Mouse (Mus musculus): ENCODE data around the gene Gm7945.
"Not testable (repeated sequence)": the region's sequence is repeated elsewhere in the genome, so short reads cannot be mapped to it uniquely, and the experiment has no call there.

Gene Gm7945

GRCm38 (mm10) chr14:41386279-41386678 is at the start of gene Gm7945:
Gene Gm7945 (minus strand): TSS chr14:41386379.
- H3K36me3 ChIP-seq (ENCODE audit: control insufficient read depth, insufficient read depth, low read length, poor library complexity, severe bottlenecking); H3K27me3 ChIP-seq (ENCODE audit: control insufficient read depth, insufficient read depth, low read length, poor library complexity, severe bottlenecking); DNase-seq (ENCODE audit: low read depth, low spot score): not testable (repeated sequence)

GRCm38 (mm10) chr14:41425393-41426075 is 39.4 kb upstream of the Gm7945 start:
- not testable (repeated sequence) for H3K36me3 ChIP-seq (ENCODE audit: control insufficient read depth, insufficient read depth, low read length, poor library complexity, severe bottlenecking); DNase-seq (ENCODE audit: low read depth, low spot score); H3K27me3 ChIP-seq (ENCODE audit: control insufficient read depth, insufficient read depth, low read length, poor library complexity, severe bottlenecking)

GRCm38 (mm10) chr14:41424694-41425093 is 38.5 kb upstream of the Gm7945 start:
- H3K27me3 ChIP-seq (ENCODE audit: control insufficient read depth, insufficient read depth, low read length, poor library complexity, severe bottlenecking); H3K36me3 ChIP-seq (ENCODE audit: control insufficient read depth, insufficient read depth, low read length, poor library complexity, severe bottlenecking); DNase-seq (ENCODE audit: low read depth, low spot score): not testable (repeated sequence)

- H3K36me3 ChIP-seq (ENCODE audit: control insufficient read depth, insufficient read depth, low read length, poor library complexity, severe bottlenecking); H3K27me3 ChIP-seq (ENCODE audit: control insufficient read depth, insufficient read depth, low read length, poor library complexity, severe bottlenecking); DNase-seq (ENCODE audit: low read depth, low spot score): not testable (repeated sequence)
Measured at GRCm38 (mm10) chr14:41408181-41408580, 22.0 kb upstream of the Gm7945 start, which contains the start of gene Gm6482. Gene Gm6482 (minus strand): TSS chr14:41408281.

GRCm38 (mm10) chr14:41348309-41348708 is 37.9 kb downstream of the Gm7945 start, which contains the start of gene Gm5798:
Gene Gm5798 (plus strand): TSS chr14:41348609.
- not testable (repeated sequence) for H3K36me3 ChIP-seq (ENCODE audit: control insufficient read depth, insufficient read depth, low read length, poor library complexity, severe bottlenecking); DNase-seq (ENCODE audit: low read depth, low spot score); H3K27me3 ChIP-seq (ENCODE audit: control insufficient read depth, insufficient read depth, low read length, poor library complexity, severe bottlenecking)

Measured in splenic B cell, adult 2 months (primary cell).